Mouse (Mus musculus): Measurements from ENCODE around the gene Lpcat2. TPM values are rescaled to one million over a fixed set of nuclear protein-coding genes. Genes with fewer than 3 reads are reported as not detected.
"Not testable (repeated sequence)": the region's sequence is repeated elsewhere in the genome, so short reads cannot be mapped to it uniquely, and the experiment has no call there.

Lpcat2 gene
- polyA plus RNA-seq, 1 experiment from 2014 or later, result 13.6 TPM

DNA sequence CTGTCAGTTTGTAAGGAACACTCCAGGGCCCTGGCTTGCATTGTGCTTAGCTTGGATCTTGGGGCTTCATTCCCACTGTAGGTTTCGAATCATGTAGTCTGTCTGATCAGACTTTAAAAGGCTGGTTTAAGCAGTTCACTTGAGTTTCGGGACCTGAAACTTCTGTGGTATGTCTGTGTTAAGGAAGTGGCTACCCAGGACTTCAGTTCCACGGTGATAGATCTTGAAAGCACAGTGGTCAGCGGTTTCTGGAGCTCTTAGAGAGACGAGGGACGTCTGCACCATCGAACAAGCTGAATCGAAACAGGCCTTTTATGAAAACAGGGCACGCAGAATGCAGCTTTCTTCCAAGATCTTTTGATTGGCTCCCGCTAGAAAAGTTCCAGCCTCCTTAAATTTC lies 20.7 kb downstream of the Lpcat2 start:
- no peak overlapping the region for H3K27ac ChIP-seq (replicated peaks)
- H3K36me3 ChIP-seq (ENCODE audit: control insufficient read depth, insufficient read depth, low read length), result no peaks in the 10 kb centered on the region
- no peaks in the 10 kb centered on the region for H3K4me1 ChIP-seq (replicated peaks; ENCODE audit: control insufficient read depth, insufficient read depth)
- 83% methylated on average over 10 of the region's 10 CpGs for WGBS
- no peak for ATAC-seq (ENCODE audit: low FRiP score, low TSS enrichment)
- no peak overlapping the region for H3K9ac ChIP-seq (ENCODE audit: low read length)
- DNase-seq (ENCODE audit: low spot score), result no peak
- no peak overlapping the region for H3K4me2 ChIP-seq (replicated peaks; ENCODE audit: low read depth)
- no peak overlapping the region for H3K4me3 ChIP-seq (ENCODE audit: low read depth, low read length)
- no peaks in the 10 kb centered on the region for H3K9me3 ChIP-seq (ENCODE audit: control insufficient read depth, low read length)
- no peaks in the 10 kb centered on the region for H3K27me3 ChIP-seq (ENCODE audit: control insufficient read depth, insufficient read depth, low read length)
- TF ChIP-seq EP300 (optimal IDR thresholded peaks at IDR 0.05), result no peak
- no peak for TF ChIP-seq CTCF (IDR thresholded peaks at IDR 0.05; ENCODE audit: low read depth)

DNA sequence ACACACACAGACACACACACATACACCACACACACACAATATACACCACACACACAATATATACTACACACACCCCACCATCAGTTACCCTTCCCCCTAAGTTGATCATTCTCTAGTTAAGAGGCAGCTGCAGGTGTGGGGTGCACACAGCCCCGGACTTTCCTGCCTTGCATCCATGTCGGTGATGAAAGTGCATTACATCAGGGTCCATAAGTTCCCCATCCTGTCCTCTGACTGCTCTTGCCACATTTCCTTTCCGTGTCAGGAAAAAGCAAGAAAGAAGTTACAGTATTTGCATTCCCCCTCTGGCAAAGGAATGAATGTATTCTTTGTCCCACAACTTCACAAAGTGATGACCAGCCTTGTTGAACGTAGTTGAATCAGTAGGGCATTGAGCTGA lies 26.1 kb downstream of the Lpcat2 start:
- H3K27ac ChIP-seq (replicated peaks), result no peak overlapping the region
- no peak overlapping the region for H3K9ac ChIP-seq (ENCODE audit: low read length)
- H3K36me3 ChIP-seq (ENCODE audit: control insufficient read depth, insufficient read depth, low read length), result no peaks in the 10 kb centered on the region
- no peak overlapping the region for H3K4me2 ChIP-seq (replicated peaks; ENCODE audit: low read depth)
- no peaks in the 10 kb centered on the region for H3K9me3 ChIP-seq (ENCODE audit: control insufficient read depth, low read length)
- H3K4me1 ChIP-seq (replicated peaks; ENCODE audit: control insufficient read depth, insufficient read depth), result no peaks in the 10 kb centered on the region
- WGBS, result 46% methylated on average over 4 of the region's 4 CpGs
- DNase-seq (ENCODE audit: low spot score), result no peak
- TF ChIP-seq EP300 (optimal IDR thresholded peaks at IDR 0.05), result no peak
- TF ChIP-seq CTCF (IDR thresholded peaks at IDR 0.05; ENCODE audit: low read depth), result no peak
- no peak for ATAC-seq (ENCODE audit: low FRiP score, low TSS enrichment)
- no peak overlapping the region for H3K4me3 ChIP-seq (ENCODE audit: low read depth, low read length)
- H3K27me3 ChIP-seq (ENCODE audit: control insufficient read depth, insufficient read depth, low read length), result no peaks in the 10 kb centered on the region

DNA sequence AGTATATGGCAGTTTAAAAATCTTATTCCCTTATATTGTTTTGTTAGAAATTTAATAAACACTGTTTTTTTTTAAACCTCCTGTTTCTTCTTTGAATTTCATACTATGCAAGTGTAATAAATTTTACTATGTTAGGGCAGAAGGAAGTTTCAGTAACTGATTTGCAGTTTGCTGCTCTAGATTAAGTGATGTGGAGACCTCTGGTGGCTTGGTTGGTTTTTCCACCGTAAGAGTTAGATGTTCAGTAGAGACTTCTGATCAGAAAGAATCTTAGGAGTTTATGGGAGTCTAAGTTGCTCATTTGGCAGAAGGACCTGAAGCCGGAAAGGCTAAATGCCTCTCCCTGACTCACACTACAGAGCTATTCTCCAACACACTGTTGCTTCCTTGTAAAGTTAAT lies 28.6 kb downstream of the Lpcat2 start:
- DNase-seq (ENCODE audit: low spot score) (no peak), ATAC-seq (ENCODE audit: low FRiP score, low TSS enrichment) (no peak)
- no peak overlapping the region for H3K9ac ChIP-seq (ENCODE audit: low read length)
- H3K27me3 ChIP-seq (ENCODE audit: control insufficient read depth, insufficient read depth, low read length), result no peaks in the 10 kb centered on the region
- 61% methylated on average over 2 of the region's 2 CpGs for WGBS
- TF ChIP-seq CTCF (IDR thresholded peaks at IDR 0.05; ENCODE audit: low read depth) (peak; percentile 74), EP300 (optimal IDR thresholded peaks at IDR 0.05) (no peak)
- no peaks in the 10 kb centered on the region for H3K4me1 ChIP-seq (replicated peaks; ENCODE audit: control insufficient read depth, insufficient read depth)
- no peaks in the 10 kb centered on the region for H3K36me3 ChIP-seq (ENCODE audit: control insufficient read depth, insufficient read depth, low read length)
- no peaks in the 10 kb centered on the region for H3K9me3 ChIP-seq (ENCODE audit: control insufficient read depth, low read length)
- H3K27ac ChIP-seq (replicated peaks), result no peak overlapping the region
- H3K4me3 ChIP-seq (ENCODE audit: low read depth, low read length), result no peak overlapping the region
- H3K4me2 ChIP-seq (replicated peaks; ENCODE audit: low read depth), result no peak overlapping the region

GRCm38 (mm10) chr8:92892216-92892615 lies 37.1 kb downstream of the Lpcat2 start:
- not testable (repeated sequence) for H3K9me3 ChIP-seq (ENCODE audit: control insufficient read depth, low read length); H3K36me3 ChIP-seq (ENCODE audit: control insufficient read depth, insufficient read depth, low read length); DNase-seq (ENCODE audit: low spot score); H3K27me3 ChIP-seq (ENCODE audit: control insufficient read depth, insufficient read depth, low read length); ATAC-seq (ENCODE audit: low FRiP score, low TSS enrichment); H3K4me2 ChIP-seq (replicated peaks; ENCODE audit: low read depth); H3K4me3 ChIP-seq (ENCODE audit: low read depth, low read length); H3K27ac ChIP-seq (replicated peaks); H3K4me1 ChIP-seq (replicated peaks; ENCODE audit: control insufficient read depth, insufficient read depth); H3K9ac ChIP-seq (ENCODE audit: low read length)
- WGBS, result 53% methylated on average over 3 of the region's 3 CpGs

- no peak overlapping the region for H3K27ac ChIP-seq (replicated peaks)
- no peak overlapping the region for H3K4me2 ChIP-seq (replicated peaks; ENCODE audit: low read depth)
- H3K9me3 ChIP-seq (ENCODE audit: control insufficient read depth, low read length), result no peaks in the 10 kb centered on the region
- H3K9ac ChIP-seq (ENCODE audit: low read length), result no peak overlapping the region
- no peak for TF ChIP-seq EP300 (optimal IDR thresholded peaks at IDR 0.05)
- TF ChIP-seq CTCF (IDR thresholded peaks at IDR 0.05; ENCODE audit: low read depth), result no peak
- no peaks in the 10 kb centered on the region for H3K27me3 ChIP-seq (ENCODE audit: control insufficient read depth, insufficient read depth, low read length)
- no peaks in the 10 kb centered on the region for H3K4me1 ChIP-seq (replicated peaks; ENCODE audit: control insufficient read depth, insufficient read depth)
- 29% methylated on average over 2 of the region's 2 CpGs for WGBS
- H3K36me3 ChIP-seq (ENCODE audit: control insufficient read depth, insufficient read depth, low read length), result no peaks in the 10 kb centered on the region
- DNase-seq (ENCODE audit: low spot score) (peak; percentile 22), ATAC-seq (ENCODE audit: low FRiP score, low TSS enrichment) (peak; percentile 79)
- H3K4me3 ChIP-seq (ENCODE audit: low read depth, low read length), result no peak overlapping the region
Observed at GRCm38 (mm10) chr8:92893870-92894269, 38.7 kb downstream of the Lpcat2 start.

GRCm38 (mm10) chr8:92895053-92895452 lies 39.9 kb downstream of the Lpcat2 start:
- ATAC-seq (ENCODE audit: low FRiP score, low TSS enrichment), result peak; percentile 83
- H3K9me3 ChIP-seq (ENCODE audit: control insufficient read depth, low read length), result no peaks in the 10 kb centered on the region
- no peaks in the 10 kb centered on the region for H3K36me3 ChIP-seq (ENCODE audit: control insufficient read depth, insufficient read depth, low read length)
- H3K9ac ChIP-seq (ENCODE audit: low read length), result no peak overlapping the region
- no peak overlapping the region for H3K4me3 ChIP-seq (ENCODE audit: low read depth, low read length)
- 60% methylated on average over 7 of the region's 7 CpGs for WGBS
- TF ChIP-seq EP300 (optimal IDR thresholded peaks at IDR 0.05), result no peak
- TF ChIP-seq CTCF (IDR thresholded peaks at IDR 0.05; ENCODE audit: low read depth), result no peak
- no peaks in the 10 kb centered on the region for H3K4me1 ChIP-seq (replicated peaks; ENCODE audit: control insufficient read depth, insufficient read depth)
- DNase-seq (ENCODE audit: low spot score), result peak; percentile 74
- H3K27ac ChIP-seq (replicated peaks), result no peak overlapping the region
- no peaks in the 10 kb centered on the region for H3K27me3 ChIP-seq (ENCODE audit: control insufficient read depth, insufficient read depth, low read length)
- no peak overlapping the region for H3K4me2 ChIP-seq (replicated peaks; ENCODE audit: low read depth)
